Mouse (Mus musculus) hindbrain, embryonic 16.5 days (tissue): ENCODE data around the gene Trim41. TPM values are rescaled to one million over a fixed set of nuclear protein-coding genes. Genes with fewer than 3 reads are reported as not detected.
"Not testable (repeated sequence)": the region's sequence is repeated elsewhere in the genome, so short reads cannot be mapped to it uniquely, and the experiment has no call there.

Source experiments
- ATAC-seq: fragments of 200-750 bp; cut with Nextera tagmentation; 2 replicates; pipeline ENCODE4 v1.8.0; 2017; ENCODE audit warnings: moderate TSS enrichment, moderate library complexity
- H3K27ac ChIP-seq: fragments of 300-500 bp; sonication (generic); 2 replicates; pipeline ENCODE4 v1.5.1; 2014; ENCODE audit warnings: low read depth, mild to moderate bottlenecking, control low read depth, low read length, moderate library complexity
- H3K27me3 ChIP-seq: fragments of 300-500 bp; sonication (generic); replicated peaks from 2 replicates; pipeline ENCODE4 v1.6.1; 2014; ENCODE audit warnings: low read length; ENCODE audit not compliant: control insufficient read depth, insufficient read depth
- H3K36me3 ChIP-seq: fragments of 300-500 bp; sonication (generic); 2 replicates; pipeline ENCODE4 v1.6.1; 2014; ENCODE audit warnings: mild to moderate bottlenecking, low read length, moderate library complexity, mixed read lengths; ENCODE audit not compliant: control insufficient read depth, insufficient read depth
- H3K4me1 ChIP-seq: fragments of 300-500 bp; sonication (generic); 2 replicates; pipeline ENCODE4 v1.6.1; 2014; ENCODE audit warnings: low read depth, low read length; ENCODE audit not compliant: control insufficient read depth, insufficient read depth
- H3K4me2 ChIP-seq: fragments of 300-500 bp; sonication (generic); 2 replicates; pipeline ENCODE4 v1.6.1; 2014; ENCODE audit warnings: mild to moderate bottlenecking, low read length, control low read depth, moderate library complexity
- H3K4me3 ChIP-seq: fragments of 300-500 bp; sonication (generic); 2 replicates; pipeline ENCODE4 v1.5.1; 2014; ENCODE audit warnings: mild to moderate bottlenecking, low read length, control low read depth, moderate library complexity
- H3K9ac ChIP-seq: fragments of 300-500 bp; sonication (generic); 2 replicates; pipeline ENCODE4 v1.6.1; 2014; ENCODE audit warnings: low read depth, mild to moderate bottlenecking, control low read depth, low read length, moderate library complexity
- H3K9me3 ChIP-seq: fragments of 300-500 bp; sonication (generic); 2 replicates; pipeline ENCODE4 v1.6.1; 2014; ENCODE audit warnings: mild to moderate bottlenecking, low read length, moderate library complexity; ENCODE audit not compliant: control insufficient read depth
- WGBS: fragments of 180-500 bp; shearing (Covaris S2); extraction: QIAGEN DNeasy Blood & Tissue Kit; methylation state at CpG from one replicate; pipeline ENCODE4 v1.1.7; 2014; 5-methylcytosine and 5-hydroxymethylcytosine counted together
- polyA plus RNA-seq: library from polyadenylated mRNA; unstranded; fragments of >200 nt; fragmentation: Nextera tagmentation; extraction: Ambion mirVana; gene quantifications from 2 replicates; pipeline ENCODE4 v1.2.1, GENCODE M21; 2015

Gene Trim41
- polyA plus RNA-seq, 1 experiment from 2014 or later, result 6.5 TPM

DNA sequence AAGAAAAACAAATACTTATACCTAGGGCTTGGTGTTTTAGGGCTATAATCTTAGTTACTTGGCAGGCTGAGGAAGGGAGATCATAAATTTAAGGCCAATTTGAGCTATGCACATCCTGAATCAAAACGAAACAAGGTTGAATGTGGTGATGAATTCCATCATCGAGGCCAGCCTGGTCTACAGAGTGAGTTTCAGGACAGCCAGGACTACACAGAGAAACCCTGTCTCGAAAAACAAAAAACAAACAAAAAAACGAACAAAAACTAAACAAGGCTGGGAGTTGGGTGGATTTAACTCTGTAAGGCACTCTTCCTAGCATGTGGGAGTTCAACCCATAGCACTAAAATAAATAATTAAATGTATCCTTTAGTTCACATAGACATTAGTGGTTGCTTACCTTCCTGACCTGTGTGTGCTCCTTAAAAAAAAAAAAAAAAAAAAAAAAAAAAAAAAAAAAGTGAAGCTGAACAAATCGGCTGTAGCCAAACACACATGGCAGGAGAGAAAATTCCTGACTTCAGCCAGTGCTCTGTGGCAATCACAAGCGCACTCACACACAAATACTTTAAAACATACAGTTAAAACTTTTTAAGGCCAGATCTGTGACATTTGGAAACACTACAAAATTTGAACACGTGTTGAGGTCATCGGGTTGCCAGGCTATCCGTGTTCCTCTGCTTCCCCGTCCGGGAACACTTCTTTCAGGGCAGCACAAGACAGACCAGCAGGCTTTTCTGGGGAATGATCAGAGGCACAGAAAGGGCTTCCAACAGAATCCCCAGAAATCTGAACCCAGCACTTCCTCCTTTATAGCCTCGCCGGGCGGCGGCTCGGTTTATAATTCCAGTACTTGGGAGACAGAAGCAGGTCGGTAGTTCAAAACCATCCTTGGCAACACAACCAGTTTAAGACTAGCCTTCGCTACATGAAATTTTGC, 17.9 kb downstream of the Trim41 start:
- peak overlapping the region; percentile 96 for H3K27ac ChIP-seq
- peaks cover 19% of the 10 kb centered on the region for H3K36me3 ChIP-seq
- peak; percentile 3; the same call in 1 of the 2 replicates for ATAC-seq
- H3K27me3 ChIP-seq, result no peaks in the 10 kb centered on the region
- H3K4me3 ChIP-seq, result peak overlapping the region; percentile 81
- peaks cover 29% of the 10 kb centered on the region for H3K4me1 ChIP-seq
- H3K9ac ChIP-seq, result peak overlapping the region; percentile 80
- no peaks in the 10 kb centered on the region for H3K9me3 ChIP-seq
- 10% methylated on average over 18 of the region's 18 CpGs for WGBS
- H3K4me2 ChIP-seq, result peak overlapping the region; percentile 88

DNA sequence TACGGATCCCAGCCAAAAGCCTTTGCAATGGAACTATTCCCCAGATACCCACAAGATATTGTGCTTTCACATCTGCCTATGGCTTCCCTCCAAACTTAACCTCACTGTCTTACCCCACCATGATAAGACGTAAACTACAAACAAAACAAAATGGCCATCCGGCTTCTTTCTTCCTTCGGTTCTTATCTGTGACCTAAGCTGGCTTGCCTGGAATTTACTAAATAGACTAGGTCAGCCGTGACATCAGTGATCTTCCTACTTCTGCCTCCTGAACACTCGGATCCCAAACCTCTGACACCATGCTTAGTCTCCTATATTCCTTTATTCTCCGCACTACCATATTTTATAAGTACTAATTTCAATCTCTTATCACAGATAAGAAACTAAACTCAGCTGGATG, 18.8 kb downstream of the Trim41 start:
- Histone ChIP-seq H3K4me3 (no peak overlapping the region), H3K4me2 (peak overlapping the region; percentile 88), H3K9me3 (no peaks in the 10 kb centered on the region), H3K27me3 (no peaks in the 10 kb centered on the region), H3K9ac (0 out of 2 replicates have a peak overlapping the region, but pooled peaks have one; percentile 3), H3K4me1 (peaks cover 29% of the 10 kb centered on the region), H3K36me3 (peaks cover 13% of the 10 kb centered on the region), H3K27ac (no peak overlapping the region)
- ATAC-seq, result no peak
- 78% methylated on average over 7 of the region's 7 CpGs for WGBS

DNA sequence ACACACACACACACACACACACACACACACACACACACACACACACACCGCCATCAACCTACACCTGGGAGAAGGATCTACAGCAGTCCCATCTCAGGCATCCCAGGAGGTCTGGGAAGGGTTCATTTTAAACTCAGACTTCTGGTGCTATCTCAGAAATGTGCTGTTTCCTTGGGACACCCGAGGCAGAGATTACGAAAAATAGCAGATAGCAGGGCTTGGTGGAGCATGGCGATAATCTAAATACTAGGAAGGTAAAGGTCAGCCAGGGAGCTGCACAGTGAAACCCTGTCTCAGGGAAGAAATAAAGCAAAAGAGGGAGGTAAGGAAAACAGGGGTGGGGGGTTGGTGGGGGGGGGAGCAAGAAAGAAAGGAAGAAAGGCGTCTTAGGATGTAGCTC, 19.9 kb downstream of the Trim41 start:
- WGBS, result 91% methylated on average over 5 of the region's 5 CpGs
- Histone ChIP-seq H3K27me3 (no peaks in the 10 kb centered on the region), H3K27ac (no peak overlapping the region), H3K4me1 (peaks cover 26% of the 10 kb centered on the region), H3K4me3 (no peak overlapping the region), H3K9ac (no peak overlapping the region; the same call in 1 of the 2 replicates), H3K9me3 (no peaks in the 10 kb centered on the region), H3K36me3 (peaks cover 4% of the 10 kb centered on the region), H3K4me2 (no peak overlapping the region)
- no peak for ATAC-seq

DNA sequence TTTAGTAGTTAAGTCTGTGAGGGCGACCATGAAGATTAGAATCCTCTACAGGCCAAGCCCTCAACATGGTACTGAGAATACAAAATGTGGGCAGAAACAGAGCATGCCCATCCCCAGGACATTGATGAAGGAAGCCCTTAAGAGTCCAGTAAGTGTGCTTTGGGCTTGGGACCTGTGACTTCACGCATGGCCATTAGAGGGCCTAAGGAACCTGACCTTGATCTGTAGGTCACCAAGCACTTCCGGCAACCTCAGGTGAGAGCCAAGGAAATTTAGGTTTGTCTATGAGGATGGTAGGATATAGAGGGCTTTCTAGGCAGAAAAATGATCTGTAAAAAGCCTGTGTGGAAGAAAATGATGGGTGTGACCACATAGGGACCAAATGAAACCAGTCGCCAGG, 20.9 kb downstream of the Trim41 start:
- no peak for ATAC-seq
- WGBS, result 85% methylated on average over 4 of the region's 4 CpGs
- H3K4me1 ChIP-seq, result peaks cover 16% of the 10 kb centered on the region
- no peak overlapping the region for H3K9ac ChIP-seq
- H3K27ac ChIP-seq, result no peak overlapping the region
- no peaks in the 10 kb centered on the region for H3K36me3 ChIP-seq
- H3K27me3 ChIP-seq, result no peaks in the 10 kb centered on the region
- no peak overlapping the region for H3K4me3 ChIP-seq
- H3K9me3 ChIP-seq, result no peaks in the 10 kb centered on the region
- H3K4me2 ChIP-seq, result no peak overlapping the region

DNA sequence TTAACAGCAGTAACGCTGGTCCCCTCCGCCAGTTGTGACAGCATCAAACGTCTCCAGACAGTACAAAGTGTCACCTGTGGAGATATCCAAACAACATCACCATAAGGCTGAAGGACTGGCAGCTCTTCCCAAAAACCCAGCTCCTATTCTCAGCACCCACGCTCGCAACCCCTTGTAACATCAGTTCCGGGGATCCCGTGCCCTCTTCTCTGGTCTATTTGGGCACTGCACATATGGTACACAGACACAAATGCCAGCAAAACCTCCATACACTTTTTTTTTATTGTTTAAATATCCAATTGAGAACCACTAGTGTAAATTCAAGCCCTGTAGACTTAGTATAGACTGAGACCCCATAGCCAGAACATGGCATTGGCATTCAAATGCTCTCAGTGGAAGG, 21.9 kb downstream of the Trim41 start:
- H3K9ac ChIP-seq, result no peak overlapping the region
- H3K4me2 ChIP-seq, result no peak overlapping the region
- 86% methylated on average over 7 of the region's 7 CpGs for WGBS
- no peaks in the 10 kb centered on the region for H3K36me3 ChIP-seq
- H3K27ac ChIP-seq, result no peak overlapping the region
- no peak overlapping the region for H3K4me3 ChIP-seq
- H3K4me1 ChIP-seq, result peaks cover 13% of the 10 kb centered on the region
- no peak for ATAC-seq
- no peaks in the 10 kb centered on the region for H3K9me3 ChIP-seq
- no peaks in the 10 kb centered on the region for H3K27me3 ChIP-seq

DNA sequence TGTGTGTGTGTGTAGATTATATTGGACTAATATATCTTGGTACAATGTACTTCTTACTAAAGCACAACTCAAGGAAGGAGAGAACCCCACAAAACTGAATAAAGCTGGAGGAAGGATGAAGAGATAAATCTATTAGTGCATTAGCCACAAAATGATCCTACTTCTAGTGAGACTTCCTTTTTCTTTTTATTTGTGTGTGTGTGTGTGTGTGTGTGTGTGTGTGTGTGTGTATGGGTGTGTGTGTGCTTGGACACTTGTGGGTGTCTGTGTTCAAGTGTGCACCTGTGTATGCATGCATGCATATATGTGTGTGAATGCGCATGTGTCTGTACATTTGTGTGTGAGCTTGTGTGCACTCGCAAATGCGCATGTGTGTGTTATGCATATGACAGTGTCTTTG, 24.0 kb downstream of the Trim41 start:
- no peaks in the 10 kb centered on the region for H3K9me3 ChIP-seq
- WGBS, result 96% methylated on average over 3 of the region's 3 CpGs
- H3K27me3 ChIP-seq, result no peaks in the 10 kb centered on the region
- H3K36me3 ChIP-seq, result no peaks in the 10 kb centered on the region
- ATAC-seq, result no peak
- H3K9ac ChIP-seq, result no peak overlapping the region
- peaks cover 7% of the 10 kb centered on the region for H3K4me1 ChIP-seq
- H3K4me2 ChIP-seq, result no peak overlapping the region
- no peak overlapping the region for H3K4me3 ChIP-seq
- no peak overlapping the region for H3K27ac ChIP-seq

DNA sequence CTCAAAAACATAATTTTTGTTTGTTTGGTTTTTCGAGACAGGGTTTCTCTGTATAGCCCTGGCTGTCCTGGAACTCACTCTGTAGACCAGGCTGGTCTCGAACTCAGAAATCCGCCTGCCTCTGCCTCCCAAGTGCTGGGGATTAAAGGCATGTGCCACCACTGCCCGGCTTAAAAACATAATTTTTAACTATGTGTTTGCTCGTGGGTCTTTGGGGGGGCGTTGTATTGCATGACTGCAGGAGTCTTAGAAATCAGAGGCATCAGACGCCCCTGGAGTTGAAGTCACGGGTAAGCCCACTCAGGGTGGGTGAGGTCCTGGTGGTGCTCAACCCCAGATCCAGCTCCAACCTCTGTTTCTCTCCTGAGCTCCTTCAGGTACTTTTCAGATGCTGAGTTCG, 25.3 kb downstream of the Trim41 start:
- not testable (repeated sequence) for H3K4me2 ChIP-seq, H3K4me1 ChIP-seq, H3K4me3 ChIP-seq, H3K9ac ChIP-seq, H3K27me3 ChIP-seq, H3K36me3 ChIP-seq, H3K9me3 ChIP-seq, ATAC-seq, H3K27ac ChIP-seq
- 86% methylated on average over 9 of the region's 9 CpGs for WGBS

DNA sequence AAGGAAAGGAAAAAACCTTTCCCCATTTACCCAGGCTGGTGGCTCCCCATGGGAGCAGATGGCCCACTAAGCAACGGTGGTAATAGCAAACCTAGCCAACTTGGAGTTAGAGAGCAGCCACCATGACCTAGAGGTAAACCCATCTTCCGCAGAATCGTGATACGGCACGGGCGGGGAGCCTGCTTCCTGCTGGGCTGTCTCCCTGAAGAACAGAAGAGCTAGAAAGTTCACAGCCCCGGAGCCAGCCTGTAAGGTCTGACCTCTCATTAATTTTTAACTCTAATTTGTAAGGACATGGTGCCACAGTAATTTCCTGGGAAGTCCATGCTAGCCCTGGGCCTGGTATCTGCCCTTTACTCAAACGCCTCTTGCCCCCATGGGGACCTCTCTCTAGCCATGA, 26.2 kb downstream of the Trim41 start:
- WGBS, result 43% methylated on average over 8 of the region's 8 CpGs
- Histone ChIP-seq H3K4me2 (no peak overlapping the region), H3K36me3 (no peaks in the 10 kb centered on the region)

DNA sequence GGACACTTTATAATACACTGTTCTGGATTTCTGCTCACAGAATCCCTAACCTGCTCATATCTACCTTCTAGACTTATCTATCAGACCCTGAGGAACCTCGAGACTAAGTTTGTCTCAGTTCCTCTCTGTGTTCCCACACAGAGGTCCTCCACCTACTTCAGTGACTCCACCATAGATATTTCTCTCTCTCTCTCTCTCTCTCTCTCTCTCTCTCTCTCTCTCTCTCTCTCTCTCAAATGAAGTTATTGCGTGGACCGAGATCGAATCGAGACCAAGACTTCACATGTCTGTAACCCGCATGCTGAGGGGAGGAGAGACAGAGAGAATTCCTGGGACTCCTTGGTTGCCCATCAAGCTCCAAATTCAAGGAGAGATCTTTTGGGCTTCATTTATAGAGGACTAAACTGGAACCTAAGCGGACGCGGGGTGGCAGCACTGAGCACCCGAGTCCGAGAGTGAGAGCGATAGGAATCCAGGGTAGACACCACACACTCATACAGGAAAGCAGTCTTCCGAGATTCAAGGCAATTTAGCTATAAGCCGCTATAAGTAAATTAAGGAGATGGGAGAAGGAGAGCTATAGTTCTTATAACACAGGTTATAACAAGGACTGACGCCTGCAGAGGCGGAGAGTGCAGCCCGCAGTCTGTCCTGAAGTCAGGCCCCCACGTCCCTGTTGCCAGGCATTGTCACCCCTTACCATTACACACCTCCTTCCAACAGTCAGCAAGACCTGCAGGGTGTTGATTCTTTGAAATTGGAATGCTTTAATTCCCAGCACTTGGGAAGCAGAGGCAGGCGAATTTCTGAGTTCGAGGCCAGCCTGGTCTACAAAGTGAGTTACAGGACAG, 27.0 kb downstream of the Trim41 start:
- H3K4me2 ChIP-seq, result peak overlapping the region; percentile 48
- no peak overlapping the region for H3K27ac ChIP-seq
- H3K27me3 ChIP-seq, result no peaks in the 10 kb centered on the region
- no peak overlapping the region for H3K9ac ChIP-seq
- no peaks in the 10 kb centered on the region for H3K36me3 ChIP-seq
- no peaks in the 10 kb centered on the region for H3K9me3 ChIP-seq
- 16% methylated on average over 20 of the region's 20 CpGs for WGBS
- ATAC-seq, result peak; percentile 79
- H3K4me3 ChIP-seq, result peak overlapping the region; percentile 18
- H3K4me1 ChIP-seq, result peaks cover 3% of the 10 kb centered on the region; the same call in 1 of the 2 replicates

More for the DNA sequence above, 26.2 kb downstream of the Trim41 start:
- H3K9me3 ChIP-seq, result no peaks in the 10 kb centered on the region
- ATAC-seq, result no peak
- no peak overlapping the region for H3K9ac ChIP-seq
- H3K27me3 ChIP-seq, result no peaks in the 10 kb centered on the region
- no peak overlapping the region for H3K4me3 ChIP-seq
- no peak overlapping the region for H3K27ac ChIP-seq
- peaks cover 3% of the 10 kb centered on the region; the same call in 1 of the 2 replicates for H3K4me1 ChIP-seq
